Mouse (Mus musculus) macrophage (primary cell): Measurements from ENCODE around the gene Ints13. TPM values are rescaled to one million over a fixed set of nuclear protein-coding genes. Genes with fewer than 3 reads are reported as not detected.
"Not testable (repeated sequence)": the region's sequence is repeated elsewhere in the genome, so short reads cannot be mapped to it uniquely, and the experiment has no call there.

ENCODE experiments used
- H3K27ac ChIP-seq: fragments of 350-480 bp; formaldehyde crosslinking; 2 replicates; pipeline ENCODE4 v1.9.0; 2021
- H3K36me3 ChIP-seq: fragments of 350-480 bp; formaldehyde crosslinking; 2 replicates; pipeline ENCODE4 v1.9.0; 2021; ENCODE audit errors: inconsistent target
- H3K4me3 ChIP-seq: fragments of 350-480 bp; formaldehyde crosslinking; 2 replicates; pipeline ENCODE4 v1.9.0; 2021; ENCODE audit errors: inconsistent target
- H3K79me2 ChIP-seq: fragments of 350-480 bp; formaldehyde crosslinking; 2 replicates; pipeline ENCODE4 v1.9.0; 2021; ENCODE audit errors: inconsistent target
- WGBS: methylation state at CpG from one replicate; pipeline ENCODE4 v1.1.7; 2026; ENCODE audit warnings: inconsistent platforms; ENCODE audit not compliant: missing documents; 5-methylcytosine and 5-hydroxymethylcytosine counted together
- polyA plus RNA-seq: library from polyadenylated mRNA; stranded (reverse); fragments of 250-400 nt; gene quantifications from 3 replicates; pipeline ENCODE4 v1.2.4, GENCODE M21; 2018; ENCODE audit warnings: inconsistent platforms

Ints13 gene
- polyA plus RNA-seq, 1 experiment from 2014 or later = 48.3 TPM

- H3K79me2 ChIP-seq = peaks cover 73% of the 10 kb centered on the region
- H3K4me3 ChIP-seq = peak within 1 kb of the TSS; percentile 91
- peak within 1 kb of the TSS; percentile 91 for H3K27ac ChIP-seq
- 3% methylated on average over 13 of the region's 13 CpGs for WGBS
- H3K36me3 ChIP-seq = no peaks in the 10 kb centered on the region
These were observed 732 bp downstream of the Ints13 start, which contains the start of gene Fgfr1op2 for GRCm38 (mm10) chr6:146576903-146577302. Gene Fgfr1op2 (plus strand): TSS chr6:146577203.

GRCm38 (mm10) chr6:146572073-146572472, 5.6 kb downstream of the Ints13 start:
- Histone ChIP-seq H3K4me3 (no peak overlapping the region), H3K27ac (no peak overlapping the region), H3K79me2 (peaks cover 32% of the 10 kb centered on the region), H3K36me3 (no peaks in the 10 kb centered on the region)

- peaks cover 42% of the 10 kb centered on the region for H3K36me3 ChIP-seq
- WGBS = 90% methylated on average over 1 of the region's 1 CpGs
These were observed 15.2 kb downstream of the Ints13 start for GRCm38 (mm10) chr6:146562461-146562860.

GRCm38 (mm10) chr6:146551326-146551725, 26.3 kb downstream of the Ints13 start:
- Histone ChIP-seq H3K27ac (no peak overlapping the region), H3K36me3 (peaks cover 53% of the 10 kb centered on the region), H3K4me3 (no peak overlapping the region), H3K79me2 (no peaks in the 10 kb centered on the region)

More at GRCm38 (mm10) chr6:146562461-146562860, 15.2 kb downstream of the Ints13 start:
- H3K27ac ChIP-seq, H3K79me2 ChIP-seq, H3K4me3 ChIP-seq: not testable (repeated sequence)

- Histone ChIP-seq H3K79me2 (no peaks in the 10 kb centered on the region), H3K27ac (no peak overlapping the region), H3K4me3 (no peak overlapping the region), H3K36me3 (peaks cover 44% of the 10 kb centered on the region)
- 74% methylated on average over 2 of the region's 2 CpGs for WGBS
These were observed 27.2 kb downstream of the Ints13 start for GRCm38 (mm10) chr6:146550421-146550820.

- no peaks in the 10 kb centered on the region for H3K79me2 ChIP-seq
- no peak overlapping the region for H3K4me3 ChIP-seq
- no peaks in the 10 kb centered on the region for H3K36me3 ChIP-seq
- 83% methylated on average over 5 of the region's 5 CpGs for WGBS
- H3K27ac ChIP-seq = no peak overlapping the region
These were observed 32.3 kb downstream of the Ints13 start for GRCm38 (mm10) chr6:146545289-146545865.

- no peaks in the 10 kb centered on the region for H3K36me3 ChIP-seq
- WGBS = 100% methylated on average over 1 of the region's 1 CpGs
- H3K27ac ChIP-seq = no peak overlapping the region
- no peaks in the 10 kb centered on the region for H3K79me2 ChIP-seq
- no peak overlapping the region for H3K4me3 ChIP-seq
These were observed 33.0 kb downstream of the Ints13 start for GRCm38 (mm10) chr6:146544622-146545021.

GRCm38 (mm10) chr6:146540386-146540785, 37.2 kb downstream of the Ints13 start:
- Histone ChIP-seq H3K36me3 (no peaks in the 10 kb centered on the region), H3K4me3 (no peak overlapping the region), H3K79me2 (no peaks in the 10 kb centered on the region), H3K27ac (no peak overlapping the region)
- WGBS = 93% methylated on average over 3 of the region's 3 CpGs

GRCm38 (mm10) chr6:146538661-146539060, 39.0 kb downstream of the Ints13 start:
- Histone ChIP-seq H3K36me3 (no peaks in the 10 kb centered on the region), H3K4me3 (no peak overlapping the region), H3K27ac (no peak overlapping the region), H3K79me2 (no peaks in the 10 kb centered on the region)
- 97% methylated on average over 4 of the region's 4 CpGs for WGBS

- Histone ChIP-seq H3K36me3 (no peaks in the 10 kb centered on the region), H3K27ac (no peak overlapping the region), H3K4me3 (no peak overlapping the region), H3K79me2 (no peaks in the 10 kb centered on the region)
- 69% methylated on average over 2 of the region's 2 CpGs for WGBS
These were observed 39.6 kb downstream of the Ints13 start for GRCm38 (mm10) chr6:146538071-146538470.

- Histone ChIP-seq H3K36me3 (no peaks in the 10 kb centered on the region), H3K79me2 (no peaks in the 10 kb centered on the region), H3K27ac (no peak overlapping the region), H3K4me3 (no peak overlapping the region)
- WGBS = 85% methylated on average over 4 of the region's 4 CpGs
These were observed 40.5 kb downstream of the Ints13 start for GRCm38 (mm10) chr6:146537111-146537510.

GRCm38 (mm10) chr6:146535501-146535900, 42.1 kb downstream of the Ints13 start:
- 92% methylated on average over 3 of the region's 5 CpGs for WGBS
- Histone ChIP-seq H3K4me3 (no peak overlapping the region), H3K79me2 (no peaks in the 10 kb centered on the region), H3K27ac (no peak overlapping the region), H3K36me3 (no peaks in the 10 kb centered on the region)

- 85% methylated on average over 4 of the region's 4 CpGs for WGBS
- H3K36me3 ChIP-seq = no peaks in the 10 kb centered on the region
- no peaks in the 10 kb centered on the region for H3K79me2 ChIP-seq
- no peak overlapping the region for H3K4me3 ChIP-seq
- H3K27ac ChIP-seq = no peak overlapping the region
These were observed 44.5 kb downstream of the Ints13 start for GRCm38 (mm10) chr6:146533146-146533545.

- Histone ChIP-seq H3K79me2 (no peaks in the 10 kb centered on the region), H3K36me3 (no peaks in the 10 kb centered on the region), H3K4me3 (no peak overlapping the region), H3K27ac (no peak overlapping the region)
- WGBS = 30% methylated on average over 5 of the region's 5 CpGs
These were observed 46.9 kb downstream of the Ints13 start for GRCm38 (mm10) chr6:146530769-146531168.

- Histone ChIP-seq H3K79me2 (no peaks in the 10 kb centered on the region), H3K4me3 (no peak overlapping the region), H3K36me3 (no peaks in the 10 kb centered on the region), H3K27ac (no peak overlapping the region)
- WGBS = 84% methylated on average over 7 of the region's 7 CpGs
These were observed 47.3 kb downstream of the Ints13 start for GRCm38 (mm10) chr6:146530363-146530762.

GRCm38 (mm10) chr6:146527537-146527936, 50.1 kb downstream of the Ints13 start:
- no peak overlapping the region for H3K4me3 ChIP-seq
- no peaks in the 10 kb centered on the region for H3K36me3 ChIP-seq
- 83% methylated on average over 2 of the region's 2 CpGs for WGBS
- no peaks in the 10 kb centered on the region for H3K79me2 ChIP-seq
- H3K27ac ChIP-seq = no peak overlapping the region
